Mouse (Mus musculus): Measurements from ENCODE around the gene Ankle2. TPM values are rescaled to one million over a fixed set of nuclear protein-coding genes. Genes with fewer than 3 reads are reported as not detected.

Ankle2 gene
- polyA plus RNA-seq (2015; fragmentation: Nextera tagmentation; extraction: Ambion mirVana) = 29.7 and 32.2 TPM in 2 replicates

GRCm38 (mm10) chr5:110230780-110231461 lies at the start of gene Ankle2:
Gene Ankle2 (plus strand): TSS chr5:110231004.
- peak; percentile 98 for ATAC-seq (replicated peaks; ENCODE audit: low FRiP score)
- Histone ChIP-seq H3K27ac (peak within 1 kb of the TSS; percentile 98), H3K4me3 (replicated peaks) (peak within 1 kb of the TSS; percentile 99), H3K4me2 (peak within 1 kb of the TSS; percentile 72), H3K9me3 (replicated peaks) (no peaks in the 10 kb centered on the region), H3K4me1 (peaks cover 21% of the 10 kb centered on the region), H3K9ac (peak within 1 kb of the TSS; percentile 95), H3K36me3 (peaks cover 36% of the 10 kb centered on the region), H3K27me3 (no peaks in the 10 kb centered on the region)
- WGBS = under 1% methylated on average over 80 of the region's 81 CpGs

GRCm38 (mm10) chr5:110181716-110182115 lies 49.1 kb upstream of the Ankle2 start:
- no peak overlapping the region for H3K4me2 ChIP-seq
- peaks cover 12% of the 10 kb centered on the region for H3K4me1 ChIP-seq
- H3K9me3 ChIP-seq (replicated peaks) = no peaks in the 10 kb centered on the region
- peaks cover 44% of the 10 kb centered on the region for H3K36me3 ChIP-seq
- no peaks in the 10 kb centered on the region for H3K27me3 ChIP-seq
- no peak for ATAC-seq (replicated peaks; ENCODE audit: low FRiP score)
- H3K4me3 ChIP-seq (replicated peaks) = no peak overlapping the region
- H3K27ac ChIP-seq = no peak overlapping the region
- 85% methylated on average over 5 of the region's 5 CpGs for WGBS
- no peak overlapping the region for H3K9ac ChIP-seq

GRCm38 (mm10) chr5:110203164-110203895 lies 27.5 kb upstream of the Ankle2 start:
- ATAC-seq (replicated peaks; ENCODE audit: low FRiP score) = no peak
- H3K27me3 ChIP-seq = no peaks in the 10 kb centered on the region
- no peak overlapping the region for H3K27ac ChIP-seq
- H3K9ac ChIP-seq = no peak overlapping the region
- WGBS = 87% methylated on average over 10 of the region's 10 CpGs
- no peaks in the 10 kb centered on the region for H3K9me3 ChIP-seq (replicated peaks)
- no peak overlapping the region for H3K4me2 ChIP-seq
- H3K4me1 ChIP-seq = no peaks in the 10 kb centered on the region
- H3K4me3 ChIP-seq (replicated peaks) = no peak overlapping the region
- peaks cover 86% of the 10 kb centered on the region for H3K36me3 ChIP-seq

- Histone ChIP-seq H3K27ac (no peak overlapping the region), H3K9me3 (replicated peaks) (no peaks in the 10 kb centered on the region), H3K4me3 (replicated peaks) (no peak overlapping the region), H3K4me1 (no peaks in the 10 kb centered on the region), H3K27me3 (no peaks in the 10 kb centered on the region), H3K36me3 (peaks cover 96% of the 10 kb centered on the region), H3K9ac (no peak overlapping the region), H3K4me2 (no peak overlapping the region)
- ATAC-seq (replicated peaks; ENCODE audit: low FRiP score) = no peak
- WGBS = 83% methylated on average over 6 of the region's 6 CpGs
Measured at GRCm38 (mm10) chr5:110204777-110205176, 26.0 kb upstream of the Ankle2 start.

GRCm38 (mm10) chr5:110211312-110211711 lies 19.5 kb upstream of the Ankle2 start:
- Histone ChIP-seq H3K4me3 (replicated peaks) (no peak overlapping the region), H3K36me3 (peaks cover 98% of the 10 kb centered on the region), H3K9ac (no peak overlapping the region), H3K4me1 (no peaks in the 10 kb centered on the region), H3K27ac (no peak overlapping the region), H3K27me3 (no peaks in the 10 kb centered on the region), H3K4me2 (no peak overlapping the region), H3K9me3 (replicated peaks) (no peaks in the 10 kb centered on the region)
- WGBS = 89% methylated on average over 2 of the region's 2 CpGs
- no peak for ATAC-seq (replicated peaks; ENCODE audit: low FRiP score)

- no peaks in the 10 kb centered on the region for H3K27me3 ChIP-seq
- H3K4me1 ChIP-seq = no peaks in the 10 kb centered on the region
- 94% methylated on average over 3 of the region's 3 CpGs for WGBS
- H3K4me3 ChIP-seq (replicated peaks) = no peak overlapping the region
- H3K9me3 ChIP-seq (replicated peaks) = no peaks in the 10 kb centered on the region
- H3K4me2 ChIP-seq = no peak overlapping the region
- no peak for ATAC-seq (replicated peaks; ENCODE audit: low FRiP score)
- no peak overlapping the region for H3K27ac ChIP-seq
- no peak overlapping the region for H3K9ac ChIP-seq
- peaks cover 99% of the 10 kb centered on the region for H3K36me3 ChIP-seq
Measured at GRCm38 (mm10) chr5:110216780-110217179, 14.0 kb upstream of the Ankle2 start.

- Histone ChIP-seq H3K4me3 (replicated peaks) (no peak overlapping the region), H3K27ac (no peak overlapping the region), H3K4me1 (no peaks in the 10 kb centered on the region), H3K9me3 (replicated peaks) (no peaks in the 10 kb centered on the region), H3K36me3 (peaks cover 95% of the 10 kb centered on the region), H3K4me2 (no peak overlapping the region), H3K9ac (no peak overlapping the region), H3K27me3 (no peaks in the 10 kb centered on the region)
- 93% methylated on average over 4 of the region's 4 CpGs for WGBS
- ATAC-seq (replicated peaks; ENCODE audit: low FRiP score) = no peak
Measured at GRCm38 (mm10) chr5:110220331-110220730, 10.5 kb upstream of the Ankle2 start.

- no peaks in the 10 kb centered on the region for H3K4me1 ChIP-seq
- no peak for ATAC-seq (replicated peaks; ENCODE audit: low FRiP score)
- no peak overlapping the region for H3K27ac ChIP-seq
- H3K9me3 ChIP-seq (replicated peaks) = no peaks in the 10 kb centered on the region
- WGBS = 87% methylated on average over 6 of the region's 6 CpGs
- H3K27me3 ChIP-seq = no peaks in the 10 kb centered on the region
- H3K4me3 ChIP-seq (replicated peaks) = no peak overlapping the region
- H3K4me2 ChIP-seq = no peak overlapping the region
- peaks cover 87% of the 10 kb centered on the region for H3K36me3 ChIP-seq
- no peak overlapping the region for H3K9ac ChIP-seq
Measured at GRCm38 (mm10) chr5:110222757-110223156, 8.0 kb upstream of the Ankle2 start.

- Histone ChIP-seq H3K4me3 (replicated peaks) (no peak overlapping the region), H3K9me3 (replicated peaks) (no peaks in the 10 kb centered on the region), H3K27ac (no peak overlapping the region), H3K4me2 (no peak overlapping the region), H3K36me3 (peaks cover 66% of the 10 kb centered on the region), H3K9ac (no peak overlapping the region), H3K27me3 (no peaks in the 10 kb centered on the region), H3K4me1 (peaks cover 4% of the 10 kb centered on the region)
- WGBS = 83% methylated on average over 3 of the region's 3 CpGs
- no peak for ATAC-seq (replicated peaks; ENCODE audit: low FRiP score)
Measured at GRCm38 (mm10) chr5:110225056-110225455, 5.7 kb upstream of the Ankle2 start.

- Histone ChIP-seq H3K27ac (no peak overlapping the region), H3K4me3 (replicated peaks) (no peak overlapping the region), H3K27me3 (no peaks in the 10 kb centered on the region), H3K4me1 (peaks cover 15% of the 10 kb centered on the region), H3K4me2 (no peak overlapping the region), H3K9me3 (replicated peaks) (no peaks in the 10 kb centered on the region), H3K36me3 (peaks cover 43% of the 10 kb centered on the region), H3K9ac (no peak overlapping the region)
- no peak for ATAC-seq (replicated peaks; ENCODE audit: low FRiP score)
- WGBS = 33% methylated on average over 1 of the region's 1 CpGs
Measured at GRCm38 (mm10) chr5:110227336-110227883, 3.4 kb upstream of the Ankle2 start.

- WGBS = 5% methylated on average over 8 of the region's 8 CpGs
- H3K27me3 ChIP-seq = no peaks in the 10 kb centered on the region
- peak overlapping the region; percentile 98 for H3K27ac ChIP-seq
- peak overlapping the region; percentile 72 for H3K4me2 ChIP-seq
- H3K4me1 ChIP-seq = peaks cover 21% of the 10 kb centered on the region
- no peak for ATAC-seq (replicated peaks; ENCODE audit: low FRiP score)
- no peaks in the 10 kb centered on the region for H3K9me3 ChIP-seq (replicated peaks)
- peaks cover 34% of the 10 kb centered on the region for H3K36me3 ChIP-seq
- peak overlapping the region; percentile 95 for H3K9ac ChIP-seq
- peak overlapping the region; percentile 99 for H3K4me3 ChIP-seq (replicated peaks)
Measured at GRCm38 (mm10) chr5:110230401-110230779, 414 bp upstream of the Ankle2 start.

- no peak overlapping the region; the same call in 1 of the 2 replicates for H3K27ac ChIP-seq
- H3K27me3 ChIP-seq = no peaks in the 10 kb centered on the region
- no peaks in the 10 kb centered on the region for H3K9me3 ChIP-seq (replicated peaks)
- H3K9ac ChIP-seq = peak overlapping the region; percentile 95
- H3K4me3 ChIP-seq (replicated peaks) = peak overlapping the region; percentile 99
- peak overlapping the region; percentile 72 for H3K4me2 ChIP-seq
- no peak for ATAC-seq (replicated peaks; ENCODE audit: low FRiP score)
- H3K36me3 ChIP-seq = peaks cover 40% of the 10 kb centered on the region
- peaks cover 21% of the 10 kb centered on the region for H3K4me1 ChIP-seq
- whole genome bisulfite sequencing = 40% methylated on average over 13 of the region's 13 CpGs
Measured at GRCm38 (mm10) chr5:110231638-110232037, 834 bp downstream of the Ankle2 start.
